Mouse (Mus musculus) bone marrow, adult 2 months (tissue): Measurements from ENCODE around the gene Tbx5.

Experiments
- CTCF ChIP-seq: fragments of 200-500 bp; IDR thresholded peaks from 2 replicates; pipeline ENCODE4 v1.5.1; 2011; ENCODE audit warnings: low read length, control low read depth; ENCODE audit not compliant: control insufficient read depth, insufficient read depth
- POLR2A ChIP-seq: fragments of 200-500 bp; IDR thresholded peaks from 2 replicates; pipeline ENCODE4 v1.6.1; 2011; ENCODE audit warnings: low read depth, mild to moderate bottlenecking, control low read depth, low read length, borderline replicate concordance; ENCODE audit not compliant: control insufficient read depth

GRCm38 (mm10) chr5:119798713-119799418 lies 33.6 kb upstream of the Tbx5 start:
- no peak for TF ChIP-seq CTCF
- no peak for TF ChIP-seq POLR2A
